Mouse (Mus musculus) cerebellum, adult 11-12 months (tissue): ENCODE measurements at regions not wholly inside any gene's neighbourhood (a gene's known extent, or its start where the extent isn't known, plus 50 kb on each side); places are given as distances from the start of the nearest gene placed in this dataset.
A peak's percentile ranks its signal among the peaks of the same experiment; 100 is the strongest.

ENCODE experiments used
- DNase-seq: peaks from one replicate; pipeline ENCODE4 v3.0.0; 2022

DNA sequence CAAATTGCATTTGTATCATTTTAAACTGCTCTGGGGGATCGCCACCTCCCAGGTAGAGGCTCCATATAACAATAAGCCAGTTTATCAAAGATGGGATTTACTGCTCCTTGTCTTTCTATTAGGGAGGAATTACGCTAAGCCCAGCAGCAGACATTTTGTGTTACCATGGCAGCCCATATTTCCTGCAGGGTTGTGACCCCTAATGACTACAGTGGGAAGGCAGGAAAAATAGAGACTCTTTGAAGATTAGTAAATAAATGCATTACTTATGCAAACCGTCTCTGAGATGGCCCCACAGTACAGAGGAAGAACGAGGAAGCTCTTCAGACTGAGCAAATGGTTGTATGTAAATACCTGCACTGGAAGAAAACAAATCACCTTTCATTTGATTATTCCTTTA, 237.5 kb upstream of the Zic3 start:
- no peak for DNase-seq

GRCm38 (mm10) chrX:57787615-57788014, 234.9 kb upstream of the Zic3 start:
- peak; percentile 82 for DNase-seq

GRCm38 (mm10) chrX:57797956-57798355, 224.5 kb upstream of the Zic3 start:
- DNase-seq: no peak

DNA sequence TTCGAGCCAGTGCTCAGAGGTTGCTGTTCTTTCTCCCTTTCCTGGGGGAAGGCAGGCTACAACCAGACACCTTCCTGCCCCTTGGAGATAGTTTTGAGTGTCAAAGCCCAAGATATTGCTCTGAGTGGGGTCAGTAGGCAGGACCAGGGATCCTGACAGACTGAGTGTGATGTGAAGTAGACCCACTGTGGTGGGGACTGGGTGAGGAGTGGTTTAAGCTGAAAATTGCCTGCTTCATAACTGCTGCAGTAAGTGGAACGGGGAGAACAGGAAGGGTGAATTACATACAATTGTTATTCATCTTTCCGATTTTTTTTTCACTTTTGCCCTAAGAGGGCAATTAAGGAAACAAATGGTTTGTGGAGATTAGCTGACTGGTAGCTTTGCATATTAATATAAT, 224.1 kb upstream of the Zic3 start:
- no peak for DNase-seq

DNA sequence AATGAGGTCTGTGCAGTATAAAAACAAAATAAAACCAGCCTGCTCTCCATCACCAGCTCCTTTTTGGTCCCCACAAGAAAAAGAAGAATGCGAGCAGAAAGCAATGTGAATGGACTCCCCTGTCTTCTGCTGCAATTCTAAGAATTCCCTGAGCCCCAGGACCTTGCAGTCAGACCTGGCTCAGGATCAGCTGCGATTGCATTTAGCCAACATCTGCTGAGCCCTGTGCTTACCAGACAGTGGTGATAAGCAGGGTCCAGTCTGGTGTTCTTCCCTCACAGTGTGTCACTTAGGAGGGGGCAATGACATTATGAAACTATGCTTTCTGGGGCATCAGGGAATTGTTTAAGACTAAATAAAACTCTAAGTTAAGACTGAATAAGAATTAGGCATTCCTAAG, 223.6 kb upstream of the Zic3 start:
- DNase-seq: no peak
